Mouse (Mus musculus) spleen, postnatal 36 days (tissue): Measurements from ENCODE around the gene Vps13a.
"Not testable (repeated sequence)": the region's sequence is repeated elsewhere in the genome, so short reads cannot be mapped to it uniquely, and the experiment has no call there.

Experiments
- DNase-seq, 2 experiments: peaks; one replicate each; pipeline ENCODE4 v3.0.0; 2022; ENCODE audit warnings: low spot score in 2 of 2, mixed read lengths in 1 of 2

Vps13a gene

DNA sequence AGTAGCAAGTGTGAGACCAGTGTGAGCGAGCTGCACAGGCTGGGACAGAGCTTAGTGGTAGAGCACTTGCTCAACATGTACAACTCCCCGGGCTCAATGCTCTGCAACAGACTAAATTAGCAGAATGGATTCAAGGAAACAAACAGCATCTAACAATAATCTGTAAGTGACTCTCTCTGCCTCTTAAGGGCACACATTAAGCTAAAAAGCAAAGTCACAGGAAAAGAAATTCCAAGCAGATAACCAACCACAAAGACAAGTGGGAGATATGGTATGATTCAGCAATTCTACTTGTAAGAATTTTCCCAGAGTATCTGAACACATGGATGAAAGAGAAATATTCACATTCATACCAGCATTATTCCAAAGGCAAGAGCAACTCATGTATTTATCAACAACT, 13.3 kb downstream of the Vps13a start:
- DNase-seq = no peak

- DNase-seq = not testable (repeated sequence)
Measured at GRCm38 (mm10) chr19:16757439-16757838, 23.3 kb downstream of the Vps13a start.

DNA sequence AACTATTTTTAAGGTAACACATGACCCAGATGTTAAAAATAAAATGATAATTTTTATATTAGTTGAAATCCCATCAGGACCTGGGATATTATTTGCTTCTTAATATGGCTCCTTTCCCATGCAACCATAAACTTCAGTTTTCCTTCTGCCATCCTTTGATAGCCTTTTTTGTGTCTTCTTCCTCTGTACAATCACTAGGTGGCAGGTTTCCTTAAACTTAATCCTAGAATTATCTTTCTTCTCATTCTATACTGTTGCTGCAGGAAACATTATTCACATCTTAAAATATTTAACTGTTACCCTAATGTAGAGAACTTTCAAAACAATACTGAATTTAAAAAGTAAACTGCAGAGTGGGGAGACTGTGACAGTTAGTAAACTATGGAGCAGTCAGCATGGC, 24.9 kb downstream of the Vps13a start:
- DNase-seq = no peak

DNA sequence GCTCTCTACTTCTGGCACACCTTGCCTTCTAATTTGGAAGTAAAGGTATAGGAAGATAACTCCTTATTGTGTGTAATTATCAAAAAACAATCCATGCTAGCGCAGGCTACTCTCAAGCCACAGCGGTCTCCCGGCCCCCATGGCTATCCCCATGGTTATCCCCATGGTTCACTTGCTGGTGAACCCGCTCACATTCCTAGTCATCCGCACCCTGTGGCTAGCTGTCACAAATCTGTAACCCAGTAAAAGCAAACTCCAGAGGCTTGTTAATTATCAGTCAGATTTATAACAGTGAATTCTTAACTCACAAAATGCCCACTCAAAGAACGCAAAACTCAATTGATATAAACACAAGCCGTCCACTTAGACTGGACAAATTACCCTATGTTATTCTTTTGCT, 25.5 kb downstream of the Vps13a start:
- DNase-seq = no peak

GRCm38 (mm10) chr19:16753151-16753550, 27.6 kb downstream of the Vps13a start:
- no peak for DNase-seq

DNA sequence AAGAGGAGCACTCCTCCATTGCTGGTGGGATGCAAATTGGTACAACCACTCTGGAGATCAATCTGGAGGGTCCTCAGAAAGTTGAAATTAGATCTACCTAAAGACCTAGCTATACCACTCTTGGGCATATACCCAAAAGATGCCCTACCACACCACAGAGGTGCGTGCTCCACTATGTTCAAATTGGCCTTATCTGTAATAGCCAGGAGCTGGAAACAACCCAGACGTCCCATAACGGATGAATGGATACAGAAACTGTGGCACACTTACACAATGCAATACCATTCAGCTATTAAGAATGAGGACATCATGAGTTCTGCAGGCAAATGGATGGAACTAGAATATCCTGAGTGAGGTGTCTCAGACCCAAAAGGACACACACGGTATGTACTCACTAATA, 43.9 kb downstream of the Vps13a start:
- peak in 1 of 2 experiments; percentile 11 for DNase-seq

DNA sequence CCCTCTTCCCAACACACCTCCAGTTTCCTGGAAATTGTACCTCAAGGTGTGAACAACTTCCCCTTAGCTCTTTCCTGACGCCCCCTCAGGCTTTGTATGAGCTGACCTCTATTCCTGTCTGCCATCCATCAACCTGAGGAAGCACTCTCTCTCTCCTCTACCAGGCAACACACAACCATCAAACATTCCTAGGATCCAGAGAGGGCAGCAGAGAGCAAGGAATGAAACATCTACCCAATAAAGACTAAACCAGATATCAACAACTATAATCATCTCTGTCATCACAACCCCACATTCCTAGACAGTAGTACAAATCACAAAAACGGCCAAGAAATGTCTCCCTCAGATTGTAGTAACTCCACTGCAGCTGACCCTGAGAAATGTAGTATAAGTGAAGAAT, 52.0 kb downstream of the Vps13a start:
- no peak for DNase-seq

GRCm38 (mm10) chr19:16715249-16715648, 65.5 kb downstream of the Vps13a start:
- DNase-seq = no peak

GRCm38 (mm10) chr19:16701790-16702189, 78.9 kb downstream of the Vps13a start:
- DNase-seq = no peak

DNA sequence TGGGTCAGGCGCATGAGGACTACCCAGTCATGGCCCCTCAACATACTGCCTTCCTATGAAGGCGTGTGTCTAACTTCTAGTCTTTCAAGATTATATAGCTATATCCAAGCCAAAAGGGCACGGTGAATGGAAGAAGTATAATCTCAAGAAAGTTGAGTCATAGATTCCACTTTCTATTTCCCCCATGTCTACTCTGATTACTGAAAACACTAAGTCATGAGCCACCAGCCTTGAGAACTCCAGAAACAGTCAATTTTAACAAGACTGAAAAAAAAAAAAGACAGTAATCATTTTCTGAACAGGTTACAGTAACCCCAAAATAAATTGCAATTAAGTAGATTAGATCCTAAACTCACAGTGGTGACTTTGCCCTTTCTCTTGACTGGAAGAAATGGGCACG, 95.8 kb downstream of the Vps13a start:
- no peak for DNase-seq

- no peak for DNase-seq
Measured at GRCm38 (mm10) chr19:16684210-16684609, 96.5 kb downstream of the Vps13a start.

- DNase-seq = peak in 1 of 2 experiments; percentile 12
Measured at GRCm38 (mm10) chr19:16625610-16626395, 154.9 kb downstream of the Vps13a start.

- no peak for DNase-seq
Measured at GRCm38 (mm10) chr19:16624994-16625393, 155.7 kb downstream of the Vps13a start.

- DNase-seq = no peak
Measured at GRCm38 (mm10) chr19:16623154-16623553, 157.6 kb downstream of the Vps13a start.

DNA sequence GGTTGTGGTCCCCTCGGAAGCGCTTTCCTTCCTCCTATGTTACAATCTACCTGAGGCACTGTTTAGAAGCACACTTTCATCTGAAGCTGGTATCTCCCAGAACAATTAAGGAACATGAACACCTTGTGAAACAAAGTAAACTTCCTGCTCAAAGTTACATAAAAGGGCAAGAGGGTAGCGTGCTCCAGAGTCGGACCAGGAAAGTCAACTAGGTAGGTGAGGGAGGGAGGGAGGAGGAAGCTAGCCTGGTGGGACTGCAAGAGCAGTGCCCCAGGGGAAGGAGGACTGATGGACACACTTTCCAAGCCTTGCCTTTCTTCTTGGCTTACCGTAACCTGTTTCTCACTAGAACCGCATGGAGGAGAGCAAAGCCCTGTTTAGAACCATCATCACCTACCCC, 173.1 kb downstream of the Vps13a start:
- peak in 1 of 2 experiments; percentile 0 for DNase-seq

DNA sequence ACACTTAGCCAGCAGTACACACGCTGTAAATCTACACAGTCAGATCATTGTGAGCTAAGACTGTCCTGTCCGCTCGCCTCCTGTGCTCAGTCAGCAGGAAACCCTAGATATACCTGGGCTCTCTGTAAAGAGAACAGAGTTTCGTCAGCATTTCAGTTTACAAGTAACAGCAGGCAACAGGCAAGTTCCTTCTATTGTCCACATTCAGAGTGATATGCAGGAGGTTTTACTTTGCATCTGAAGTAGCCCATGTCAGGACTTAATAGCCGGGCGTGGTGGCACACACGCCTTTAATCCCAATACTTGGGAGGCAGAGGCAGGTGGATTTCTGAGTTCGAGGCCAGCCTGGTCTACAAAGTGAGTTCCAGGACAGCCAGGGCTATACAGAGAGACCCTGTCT, 178.7 kb downstream of the Vps13a start:
- DNase-seq = no peak

GRCm38 (mm10) chr19:16599298-16599970, 181.3 kb downstream of the Vps13a start:
- peak; percentile 34 to 40 for DNase-seq

DNA sequence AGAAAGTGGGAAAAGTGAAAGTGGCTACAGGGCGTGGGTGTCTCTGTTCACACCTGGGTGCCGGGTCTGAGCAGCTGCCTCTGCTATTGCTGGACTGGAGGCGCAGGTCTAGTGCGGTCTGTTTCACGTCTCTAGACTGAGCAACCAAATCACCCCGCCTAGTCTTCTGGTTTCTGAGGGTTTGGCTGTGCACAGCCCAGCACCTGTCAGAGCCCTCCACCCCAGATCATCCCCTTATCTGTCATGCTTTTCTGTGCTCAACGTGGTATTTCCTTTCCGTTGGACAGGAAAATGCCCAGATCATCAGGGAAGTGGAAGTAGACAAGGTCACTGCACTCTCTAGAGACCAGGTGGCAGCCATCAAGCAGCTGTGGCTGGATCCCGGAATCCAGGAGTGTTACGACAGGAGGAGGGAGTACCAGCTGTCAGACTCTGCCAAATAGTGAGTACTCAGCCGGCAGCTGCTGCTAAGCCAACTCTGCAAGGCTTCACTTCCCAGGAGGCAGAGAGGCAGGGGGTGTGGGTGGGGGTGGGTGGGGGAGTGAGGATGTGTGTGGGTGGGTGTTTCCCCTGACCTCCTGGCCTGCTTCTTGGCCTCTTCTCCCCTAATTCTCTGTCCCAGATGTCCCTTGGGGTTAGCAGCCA, 182.0 kb downstream of the Vps13a start:
- no peak for DNase-seq

- DNase-seq = no peak
Measured at GRCm38 (mm10) chr19:16597216-16597615, 183.5 kb downstream of the Vps13a start.

DNA sequence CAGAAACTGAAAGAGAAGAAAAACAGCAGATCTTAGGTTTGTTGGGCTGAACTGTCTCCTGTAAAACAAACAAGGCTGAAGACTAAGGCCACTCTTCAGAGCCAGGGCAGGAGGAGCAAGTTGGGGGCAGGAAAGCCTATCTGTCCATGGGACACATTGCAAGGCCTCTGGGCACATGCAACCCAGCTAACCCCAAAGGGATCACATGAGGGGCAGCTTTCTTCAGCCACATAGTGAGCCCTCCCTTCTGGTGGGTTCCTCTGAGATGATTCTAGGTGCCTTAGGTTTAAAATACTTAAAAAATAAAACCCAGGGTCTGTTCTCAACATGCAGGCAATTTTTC, 186.8 kb downstream of the Vps13a start:
- no peak for DNase-seq

DNA sequence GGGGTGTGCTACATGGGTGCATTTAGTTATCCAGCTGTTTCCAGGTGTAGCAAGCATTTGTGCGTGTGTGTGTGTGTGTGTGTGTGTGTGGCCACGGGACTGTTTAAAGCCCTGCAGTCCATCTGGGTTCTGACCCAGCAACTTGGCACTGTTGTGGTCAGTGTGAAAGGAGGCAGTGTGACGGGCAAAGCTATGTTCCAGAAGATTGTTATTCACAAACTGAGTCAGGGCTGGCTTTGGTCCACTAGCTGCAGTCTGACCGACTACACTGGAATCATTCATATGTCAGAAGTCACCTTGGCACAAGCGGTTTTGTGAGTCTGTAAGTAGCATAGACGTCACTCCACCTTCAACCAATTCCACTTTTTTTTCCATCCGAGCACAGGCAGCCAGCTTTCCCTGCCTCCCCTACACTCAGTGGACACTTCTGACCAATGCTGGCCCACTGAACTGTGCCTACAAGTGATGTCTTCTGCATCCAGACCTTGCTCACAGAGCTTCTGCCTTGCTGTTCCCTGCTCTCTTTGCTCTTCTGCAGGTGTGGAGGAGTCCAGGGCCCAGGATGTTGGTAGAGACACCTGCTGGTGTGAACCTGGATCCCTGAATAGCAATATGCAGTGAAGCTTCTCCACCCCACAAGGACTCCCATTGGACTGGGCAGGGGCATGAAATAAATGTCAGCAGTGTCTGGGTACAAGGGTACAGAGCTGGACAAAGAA, 187.3 kb downstream of the Vps13a start:
- no peak for DNase-seq

DNA sequence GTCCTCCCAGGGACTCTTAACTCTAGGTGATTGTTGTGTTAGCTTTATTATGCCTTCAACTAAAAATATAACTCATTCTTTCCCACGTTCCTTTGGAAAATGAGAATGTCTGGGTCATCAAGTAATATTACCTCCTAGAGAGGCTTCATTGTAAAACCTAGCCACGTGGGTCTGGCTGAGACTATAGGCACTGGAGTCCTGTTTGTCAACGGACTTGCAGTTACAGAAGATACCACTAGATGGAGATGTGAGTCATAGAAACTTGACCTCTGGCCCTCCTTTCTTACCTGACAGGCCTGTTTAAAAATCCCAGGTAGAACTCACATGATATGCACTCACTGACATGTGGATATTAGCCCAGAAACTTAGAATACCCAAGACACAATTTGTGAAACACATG, 195.4 kb downstream of the Vps13a start:
- peak in 1 of 2 experiments; percentile 34 for DNase-seq
